Mouse (Mus musculus) MN1 (cell line): ENCODE data around the gene Fam187b.

Experiments used
- DNase-seq: peaks from one replicate; pipeline ENCODE4 v3.0.0-alpha.2; 2016; ENCODE audit warnings: low spot score

Fam187b gene

GRCm38 (mm10) chr7:31008889-31009288 lies 35.3 kb downstream of the Fam187b start:
- DNase-seq, result peak; percentile 6

- no peak for DNase-seq
Measured at GRCm38 (mm10) chr7:31012971-31013370, 39.4 kb downstream of the Fam187b start.

- peak; percentile 37 for DNase-seq
Measured at GRCm38 (mm10) chr7:31017104-31017901, 43.7 kb downstream of the Fam187b start.

GRCm38 (mm10) chr7:31028609-31029008 lies 55.0 kb downstream of the Fam187b start:
- DNase-seq, result no peak

GRCm38 (mm10) chr7:31030717-31031116 lies 57.1 kb downstream of the Fam187b start:
- no peak for DNase-seq

GRCm38 (mm10) chr7:31031731-31032130 lies 58.1 kb downstream of the Fam187b start:
- no peak for DNase-seq

GRCm38 (mm10) chr7:31033409-31034165 lies 60.0 kb downstream of the Fam187b start:
- no peak for DNase-seq

- no peak for DNase-seq
Measured at GRCm38 (mm10) chr7:31034789-31035188, 61.2 kb downstream of the Fam187b start.

- no peak for DNase-seq
Measured at GRCm38 (mm10) chr7:31035291-31035690, 61.7 kb downstream of the Fam187b start.

GRCm38 (mm10) chr7:31036917-31037316 lies 63.3 kb downstream of the Fam187b start:
- no peak for DNase-seq

GRCm38 (mm10) chr7:31037675-31038074 lies 64.1 kb downstream of the Fam187b start:
- no peak for DNase-seq

GRCm38 (mm10) chr7:31039011-31039410 lies 65.4 kb downstream of the Fam187b start:
- DNase-seq, result no peak
